Mouse (Mus musculus): ENCODE results near the gene Armc2.
"Not testable (repeated sequence)": the region's sequence is repeated elsewhere in the genome, so short reads cannot be mapped to it uniquely, and the experiment has no call there.

Armc2 gene

GRCm38 (mm10) chr10:41967915-41968635 lies 50.2 kb downstream of the Armc2 start:
- no peak for DNase-seq (ENCODE audit: low spot score in 2 of 2)

GRCm38 (mm10) chr10:41962725-41963124 lies 55.5 kb downstream of the Armc2 start:
- DNase-seq (ENCODE audit: low spot score in 2 of 2), result no peak

- DNase-seq (ENCODE audit: low spot score in 2 of 2), result no peak
Observed at GRCm38 (mm10) chr10:41959808-41960207, 58.4 kb downstream of the Armc2 start.

- no peak for DNase-seq (ENCODE audit: low spot score in 2 of 2)
Observed at GRCm38 (mm10) chr10:41958677-41959274, 59.5 kb downstream of the Armc2 start.

GRCm38 (mm10) chr10:41957421-41958225 lies 60.6 kb downstream of the Armc2 start:
- DNase-seq (ENCODE audit: low spot score in 2 of 2), result no peak

- no peak for DNase-seq (ENCODE audit: low spot score in 2 of 2)
Observed at GRCm38 (mm10) chr10:41953528-41953864, 64.7 kb downstream of the Armc2 start.

- DNase-seq (ENCODE audit: low spot score in 2 of 2), result no peak
Observed at GRCm38 (mm10) chr10:41952850-41953527, 65.3 kb downstream of the Armc2 start.

- DNase-seq (ENCODE audit: low spot score in 2 of 2), result not testable (repeated sequence)
Observed at GRCm38 (mm10) chr10:41952354-41952753, 65.9 kb downstream of the Armc2 start.

GRCm38 (mm10) chr10:41939090-41939489 lies 79.2 kb downstream of the Armc2 start:
- DNase-seq (ENCODE audit: low spot score in 2 of 2), result peak in 1 of 2 experiments; percentile 57

- no peak for DNase-seq (ENCODE audit: low spot score in 2 of 2)
Observed at GRCm38 (mm10) chr10:41937176-41937575, 81.1 kb downstream of the Armc2 start.

GRCm38 (mm10) chr10:41936100-41936499 lies 82.1 kb downstream of the Armc2 start:
- DNase-seq (ENCODE audit: low spot score in 2 of 2), result no peak

GRCm38 (mm10) chr10:41935476-41935829 lies 82.8 kb downstream of the Armc2 start:
- peak; percentile 32 to 72 for DNase-seq (ENCODE audit: low spot score in 2 of 2)

GRCm38 (mm10) chr10:41934633-41935475 lies 83.4 kb downstream of the Armc2 start:
- DNase-seq (ENCODE audit: low spot score in 2 of 2), result peak; percentile 76 to 79

- peak in 1 of 2 experiments; percentile 43 for DNase-seq (ENCODE audit: low spot score in 2 of 2)
Observed at GRCm38 (mm10) chr10:41933536-41933935, 84.7 kb downstream of the Armc2 start.

GRCm38 (mm10) chr10:41932943-41933342 lies 85.3 kb downstream of the Armc2 start:
- no peak for DNase-seq (ENCODE audit: low spot score in 2 of 2)

GRCm38 (mm10) chr10:41931962-41932361 lies 86.3 kb downstream of the Armc2 start:
- DNase-seq (ENCODE audit: low spot score in 2 of 2), result peak; percentile 74 to 86

GRCm38 (mm10) chr10:41930966-41931365 lies 87.3 kb downstream of the Armc2 start:
- no peak for DNase-seq (ENCODE audit: low spot score in 2 of 2)

GRCm38 (mm10) chr10:41926726-41927125 lies 91.5 kb downstream of the Armc2 start:
- DNase-seq (ENCODE audit: low spot score in 2 of 2), result no peak

GRCm38 (mm10) chr10:41912290-41912994 lies 105.8 kb downstream of the Armc2 start:
- DNase-seq (ENCODE audit: low spot score in 2 of 2), result no peak

GRCm38 (mm10) chr10:41908899-41909298 lies 109.3 kb downstream of the Armc2 start:
- no peak for DNase-seq (ENCODE audit: low spot score in 2 of 2)

- no peak for DNase-seq (ENCODE audit: low spot score in 2 of 2)
Observed at GRCm38 (mm10) chr10:41907950-41908349, 110.3 kb downstream of the Armc2 start.
